Mouse (Mus musculus) kidney, postnatal 25 days (tissue): ENCODE measurements around the gene Mvb12a.

Experiments used
- DNase-seq, 2 experiments: peaks; one replicate each; pipeline ENCODE4 v3.0.0; 2021; ENCODE audit warnings: mixed read lengths in 2 of 2

The Mvb12a gene

DNA sequence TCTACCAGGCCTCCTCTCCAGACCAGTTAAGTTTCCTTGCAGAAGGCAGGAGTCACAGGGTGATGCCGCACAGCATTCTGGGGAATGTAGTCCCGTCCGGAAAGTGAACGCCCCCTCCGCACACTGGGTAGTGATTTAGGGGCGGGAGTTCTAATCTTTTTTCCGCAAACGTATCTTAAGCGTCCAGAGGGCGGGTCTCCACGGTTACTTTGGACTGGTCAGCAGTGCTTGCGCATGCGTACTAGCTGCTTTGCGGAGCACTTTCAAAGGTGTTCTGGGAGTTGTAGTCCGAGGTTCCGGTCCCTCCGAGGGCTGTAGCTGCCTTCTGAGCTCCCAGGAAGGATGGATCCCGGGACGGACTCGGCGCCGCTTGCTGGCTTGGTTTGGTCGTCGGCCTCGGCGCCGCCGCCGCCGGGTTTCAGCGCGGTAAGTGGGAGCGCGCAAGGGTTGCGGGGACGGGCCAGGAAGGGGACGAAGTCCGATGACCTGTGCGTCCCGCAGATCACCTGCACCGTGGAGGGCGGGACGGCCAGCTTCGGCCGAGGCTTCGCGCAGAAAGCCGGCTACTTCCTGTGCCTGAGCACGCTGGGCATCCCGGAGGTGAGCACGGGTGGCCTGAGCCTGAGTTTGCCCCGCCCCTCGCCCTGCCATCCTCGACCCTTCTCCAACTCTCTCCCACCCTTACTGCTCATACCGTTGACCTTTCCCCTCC lies at the start of gene Mvb12a:
TSS of gene Mvb12a (plus strand) at position 291 of the 712 bp plus-strand sequence.
- peak; percentile 99 for DNase-seq

- DNase-seq, result peak; percentile 89 to 94
Observed at GRCm38 (mm10) chr8:71495039-71495438, 47.7 kb upstream of the Mvb12a start.

DNA sequence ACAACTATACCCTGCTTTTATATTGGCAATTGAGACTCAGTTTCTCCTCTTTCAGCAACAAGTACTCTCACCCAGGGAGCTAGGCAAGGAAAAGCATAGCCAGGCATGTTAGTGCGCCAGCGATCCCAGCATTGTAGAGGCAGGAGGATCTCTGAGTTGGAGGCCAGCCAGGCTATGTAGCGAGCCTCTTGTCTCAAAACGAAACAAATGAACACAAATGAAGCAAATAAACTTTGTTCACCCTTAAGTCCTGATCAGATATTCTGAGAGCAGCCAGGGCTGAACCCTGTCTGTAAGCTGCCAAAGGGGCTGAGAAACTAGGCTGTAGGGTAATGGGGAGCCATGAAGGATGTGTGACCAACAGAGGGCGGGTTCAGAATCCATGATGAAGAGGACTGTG lies 46.9 kb upstream of the Mvb12a start:
- DNase-seq, result peak; percentile 58 to 63

GRCm38 (mm10) chr8:71496481-71496880 lies 46.2 kb upstream of the Mvb12a start:
- DNase-seq, result peak; percentile 96 to 97

DNA sequence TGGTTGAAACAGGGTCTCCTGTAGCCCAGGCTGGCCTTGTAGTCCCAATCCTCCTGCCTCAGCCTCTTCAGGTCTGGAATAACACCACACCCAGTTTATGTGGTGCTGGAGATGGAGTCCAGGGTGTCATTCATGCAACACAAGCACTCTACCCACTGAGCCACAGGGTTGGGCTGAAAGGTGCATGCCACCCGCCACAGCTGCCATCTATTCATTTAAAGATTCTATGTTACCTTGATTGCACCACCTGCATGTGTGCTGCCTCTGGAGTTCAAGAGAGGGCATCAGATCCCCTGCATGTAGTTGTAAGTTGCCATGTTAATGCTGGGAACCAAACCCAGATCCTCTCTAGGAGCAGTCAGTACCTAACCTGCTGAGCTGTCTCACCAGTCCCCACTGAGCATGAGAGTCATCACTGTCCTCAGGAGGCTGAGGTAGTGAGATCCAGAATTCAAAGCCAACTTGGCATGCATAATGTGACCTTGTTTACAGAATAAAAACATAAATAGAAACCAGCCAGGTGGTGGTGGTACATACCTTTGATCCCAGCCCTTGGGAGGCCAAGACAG lies 45.6 kb upstream of the Mvb12a start:
- DNase-seq, result no peak

- peak; percentile 72 to 87 for DNase-seq
Observed at GRCm38 (mm10) chr8:71497881-71498501, 44.7 kb upstream of the Mvb12a start.

- DNase-seq, result peak; percentile 86 to 87
Observed at GRCm38 (mm10) chr8:71498816-71499690, 43.7 kb upstream of the Mvb12a start.

GRCm38 (mm10) chr8:71504349-71504748 lies 38.4 kb upstream of the Mvb12a start:
- no peak for DNase-seq

DNA sequence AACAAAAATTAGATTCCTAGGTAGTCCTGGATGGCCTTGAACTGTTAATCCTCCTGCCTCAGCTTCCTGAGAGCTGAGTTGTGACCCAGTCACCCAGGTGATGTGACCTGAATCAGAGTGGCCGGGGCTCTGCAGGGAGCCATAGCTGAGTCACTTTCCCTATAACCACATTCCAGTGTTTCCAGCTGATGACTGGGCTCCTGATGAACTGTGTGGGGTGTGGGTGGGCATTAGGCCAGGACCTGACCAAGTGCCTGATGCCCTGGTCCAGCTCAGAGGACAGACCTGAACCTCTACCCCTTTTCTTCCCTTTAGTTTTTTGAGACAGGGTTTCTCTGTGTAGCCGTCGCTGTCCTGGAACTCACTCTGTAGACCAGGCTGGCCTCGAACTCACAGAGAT lies 37.4 kb upstream of the Mvb12a start:
- no peak for DNase-seq

GRCm38 (mm10) chr8:71505979-71506378 lies 36.7 kb upstream of the Mvb12a start:
- peak in 1 of 2 experiments; percentile 48 for DNase-seq

- peak; percentile 78 to 89 for DNase-seq
Observed at GRCm38 (mm10) chr8:71507589-71508104, 35.1 kb upstream of the Mvb12a start.

DNA sequence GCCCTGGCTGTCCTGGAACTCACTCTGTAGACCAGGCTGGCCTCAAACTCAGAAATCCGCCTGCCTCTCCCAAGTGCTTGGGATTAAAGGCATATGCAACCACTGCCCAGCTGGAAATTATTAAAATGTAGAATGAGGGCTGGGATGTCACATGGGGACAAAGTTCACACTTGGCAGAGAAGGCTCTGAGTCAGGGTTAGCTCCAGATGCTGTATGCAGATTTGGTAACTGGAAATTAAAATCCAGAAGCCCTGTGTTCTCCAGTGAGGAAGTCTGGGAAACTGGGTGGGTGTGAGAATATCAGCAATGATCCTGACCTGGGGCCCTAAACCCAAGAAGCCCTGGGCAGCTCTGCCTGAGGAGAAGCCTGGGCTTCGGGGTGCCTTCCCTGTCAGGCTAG lies 33.4 kb upstream of the Mvb12a start:
- no peak for DNase-seq

DNA sequence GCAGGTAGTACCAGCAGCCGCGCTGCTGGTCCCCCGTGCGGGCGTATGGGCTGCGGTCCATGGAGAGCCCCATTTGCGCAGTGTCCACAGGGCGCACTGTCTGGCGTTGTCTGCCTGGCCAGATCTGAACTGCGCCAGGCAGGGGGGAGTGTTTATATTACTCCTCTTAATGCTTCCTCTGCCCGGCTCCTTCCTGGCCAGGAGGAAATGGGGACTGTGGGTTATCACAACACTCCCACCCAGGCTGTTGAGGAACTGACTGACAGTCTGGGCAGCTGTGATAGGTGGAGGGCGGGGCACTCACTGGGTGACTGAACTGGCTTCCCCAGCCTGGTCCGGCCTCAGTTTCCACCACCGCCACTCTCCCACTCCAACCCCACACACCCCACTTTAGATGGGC lies 31.1 kb upstream of the Mvb12a start, which contains the start of gene Plvap:
TSS of gene Plvap (minus strand) at position 109 of the 400 bp plus-strand sequence.
- DNase-seq, result peak; percentile 68 to 81

DNA sequence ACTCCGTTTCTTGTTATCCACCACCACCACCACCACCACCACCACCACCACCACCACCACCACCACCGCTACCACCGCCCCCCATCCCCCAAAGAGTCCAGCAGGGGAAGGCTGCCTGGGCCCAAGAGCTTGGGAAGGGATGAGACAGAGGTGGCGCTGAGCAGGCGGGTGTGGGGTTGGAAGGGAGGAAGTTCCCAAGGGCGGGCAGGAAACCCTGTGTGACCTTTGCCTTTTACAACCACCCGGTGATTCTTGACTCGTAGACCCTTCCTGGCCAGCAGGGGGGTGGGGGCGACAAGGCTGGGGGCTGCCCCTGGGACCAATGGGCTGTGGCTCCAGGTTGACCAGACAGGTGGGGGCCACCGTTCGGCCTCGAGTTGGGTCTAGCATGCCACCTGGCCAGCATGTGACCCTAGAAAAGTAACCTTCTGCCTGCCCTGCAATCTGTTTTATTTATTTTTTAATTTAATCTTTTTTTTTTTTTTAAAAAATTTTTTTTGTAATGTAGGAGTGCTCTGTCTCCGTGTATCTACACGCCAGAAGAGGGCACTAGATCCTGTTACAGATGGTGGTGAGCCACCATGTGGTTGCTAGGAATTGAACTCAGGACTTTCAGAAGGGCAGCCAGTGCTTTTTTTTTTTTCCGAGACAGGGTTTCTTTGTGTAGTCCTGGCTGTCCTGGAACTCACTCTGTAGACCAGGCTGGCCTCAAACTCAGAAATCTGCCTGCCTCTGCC lies 29.5 kb upstream of the Mvb12a start:
- peak; percentile 62 to 76 for DNase-seq

DNA sequence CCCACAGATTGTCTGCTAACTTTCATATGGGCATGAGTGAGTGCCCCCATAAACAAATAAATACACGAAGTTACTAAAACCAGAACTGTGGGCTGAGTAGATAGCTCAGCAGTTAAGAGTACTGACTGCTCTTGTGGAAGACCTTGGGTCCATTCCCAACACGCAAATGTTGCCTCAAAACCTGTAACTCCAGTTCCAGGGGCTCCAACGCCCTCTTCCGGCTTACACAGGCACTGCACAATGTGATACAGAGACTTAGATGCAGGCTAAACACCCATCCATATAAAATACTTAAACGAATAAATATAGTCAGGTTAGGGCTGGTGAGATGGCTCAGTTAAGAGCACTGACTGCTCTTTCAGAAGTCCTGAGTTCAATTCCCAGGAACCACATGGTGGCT lies 27.7 kb upstream of the Mvb12a start:
- DNase-seq, result no peak

- DNase-seq, result peak; percentile 43 to 79
Observed at GRCm38 (mm10) chr8:71516786-71517185, 25.9 kb upstream of the Mvb12a start.

DNA sequence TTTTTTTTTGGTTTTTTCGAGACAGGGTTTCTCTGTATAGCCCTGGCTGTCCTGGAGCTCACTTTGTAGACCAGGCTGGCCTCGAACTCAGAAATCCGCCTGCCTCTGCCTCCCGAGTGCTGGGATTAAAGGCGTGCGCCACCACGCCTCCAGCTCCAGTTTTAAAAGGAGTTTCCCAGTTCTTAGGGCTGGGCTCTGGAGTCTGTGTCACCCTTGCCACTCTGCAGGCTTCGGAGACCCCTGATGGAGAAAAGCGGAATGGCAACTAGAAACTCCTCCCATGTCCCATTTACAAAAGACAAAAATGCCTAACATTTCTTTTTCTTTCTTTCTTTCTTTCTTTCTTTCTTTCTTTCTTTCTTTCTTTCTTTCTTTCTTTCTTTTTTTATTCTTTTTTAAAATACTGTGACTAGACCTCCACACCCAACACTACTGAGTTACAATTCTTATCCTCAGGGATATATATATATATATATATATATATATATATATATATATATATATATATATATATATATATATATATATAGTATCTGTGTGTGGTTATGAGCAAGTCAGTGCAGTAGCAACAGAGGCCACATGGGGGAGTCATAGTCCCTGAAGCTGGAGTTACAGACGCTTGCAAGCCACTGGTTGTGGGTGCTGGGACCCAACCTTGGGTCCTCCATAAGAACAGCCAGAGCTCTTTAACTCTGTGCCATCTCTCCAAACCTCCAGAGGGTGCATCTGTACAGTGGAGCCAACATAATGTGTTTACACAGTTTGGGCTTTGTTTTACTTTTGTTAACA lies 23.5 kb upstream of the Mvb12a start:
- peak; percentile 70 to 87 for DNase-seq

DNA sequence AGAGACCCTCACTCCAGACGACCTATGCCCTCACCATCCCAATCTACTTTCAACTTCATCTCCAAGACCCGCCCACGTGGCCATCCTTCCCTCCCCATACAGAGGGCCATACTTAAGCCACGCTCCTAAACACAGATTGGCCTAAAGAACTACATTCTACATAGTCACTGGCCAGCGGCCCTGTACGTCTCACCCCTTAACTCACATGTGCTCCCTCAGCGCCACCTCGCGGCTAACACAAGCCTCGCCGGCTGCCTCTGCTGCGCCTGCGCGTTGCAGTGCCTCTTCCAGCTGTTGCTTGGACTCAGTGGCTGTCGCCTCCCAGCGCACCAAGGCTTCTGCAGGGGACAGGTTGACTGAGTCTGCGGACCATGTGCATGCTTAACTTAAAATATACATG lies 21.1 kb upstream of the Mvb12a start:
- DNase-seq, result peak; percentile 93 to 95

DNA sequence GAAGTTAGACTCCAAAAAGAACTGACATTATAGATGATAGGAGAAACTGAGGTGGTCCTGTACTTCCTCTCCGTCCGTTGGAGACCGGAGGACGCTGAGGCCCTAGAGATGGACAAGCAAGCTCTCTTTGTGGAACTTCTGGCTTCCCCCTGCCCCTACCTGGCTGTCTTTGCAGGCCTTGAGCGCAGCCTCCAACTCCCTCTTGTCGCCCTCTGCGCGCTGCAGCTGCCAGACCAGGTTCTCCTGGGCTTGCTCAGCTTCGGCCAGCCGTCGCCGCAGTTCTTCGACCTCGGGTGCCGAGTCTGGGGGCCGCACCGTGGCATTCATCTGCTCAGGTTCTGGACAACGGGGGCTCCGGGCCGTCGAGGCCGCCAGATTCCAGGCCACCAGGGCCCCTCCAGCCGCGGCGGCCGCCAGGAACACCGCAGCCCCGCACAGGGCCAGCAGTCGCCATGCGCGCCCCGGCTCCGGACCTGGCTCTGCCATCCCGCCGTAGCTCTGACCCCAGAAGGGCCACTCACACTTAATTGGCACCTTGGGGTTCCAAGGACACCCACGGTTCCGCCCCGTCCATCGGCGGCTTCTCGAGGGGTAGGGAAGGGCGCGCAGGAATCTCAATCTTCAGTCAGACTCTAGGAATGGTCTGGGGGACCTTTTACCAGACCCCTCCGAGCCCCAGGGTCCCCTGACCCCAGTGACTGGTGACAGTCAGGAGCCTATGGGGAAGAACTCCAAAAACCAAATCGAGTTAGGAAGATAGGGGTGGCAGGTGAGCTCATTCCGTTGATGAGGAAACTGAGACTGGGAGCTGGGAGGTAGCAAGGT lies 17.3 kb upstream of the Mvb12a start, which contains the start of gene Ccdc194:
TSS of gene Ccdc194 (minus strand) at position 486 of the 825 bp plus-strand sequence.
- DNase-seq, result no peak

DNA sequence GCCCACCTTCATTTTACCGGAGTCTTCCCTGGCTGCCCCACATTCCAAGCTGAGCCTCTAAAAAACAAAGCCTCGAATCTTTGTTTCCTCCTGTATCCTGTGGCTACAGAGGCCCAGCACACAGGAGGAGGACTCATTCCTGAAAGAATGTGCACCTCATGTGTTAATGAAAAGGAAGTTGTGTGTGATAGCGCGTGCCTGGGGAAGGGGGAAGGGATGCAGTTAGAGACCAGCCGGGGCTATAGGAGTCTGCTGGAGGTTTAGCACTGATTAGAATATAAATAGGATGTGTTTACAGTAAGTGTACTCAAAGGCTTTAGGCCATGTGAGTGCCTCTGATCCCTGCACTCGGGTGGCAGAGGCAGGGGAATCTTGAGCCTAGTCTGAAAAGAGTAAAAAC lies 16.4 kb upstream of the Mvb12a start:
- no peak for DNase-seq
